Mouse (Mus musculus) spleen, postnatal 10 days (tissue): ENCODE measurements around the gene Tomm40.

Experiments used
- DNase-seq, 2 experiments: peaks; one replicate each; pipeline ENCODE4 v3.0.0; 2021 to 2022; ENCODE audit warnings: low spot score in 2 of 2

Gene Tomm40

GRCm38 (mm10) chr7:19715239-19716054, at the start of gene Tomm40:
Gene Tomm40, minus strand, starts transcription at chr7:19715438.
- DNase-seq, result peak; percentile 94 to 99

- no peak for DNase-seq
Measured at GRCm38 (mm10) chr7:19764581-19764980, 49.3 kb upstream of the Tomm40 start.

- no peak for DNase-seq
Measured at GRCm38 (mm10) chr7:19763829-19764477, 48.7 kb upstream of the Tomm40 start.

- DNase-seq, result no peak
Measured at GRCm38 (mm10) chr7:19762283-19762682, 47.0 kb upstream of the Tomm40 start.

GRCm38 (mm10) chr7:19760021-19760420, 44.8 kb upstream of the Tomm40 start:
- DNase-seq, result no peak

- no peak for DNase-seq
Measured at GRCm38 (mm10) chr7:19758623-19759022, 43.4 kb upstream of the Tomm40 start.

- DNase-seq, result no peak
Measured at GRCm38 (mm10) chr7:19755851-19756786, 40.9 kb upstream of the Tomm40 start.

GRCm38 (mm10) chr7:19755008-19755407, 39.8 kb upstream of the Tomm40 start:
- no peak for DNase-seq

- no peak for DNase-seq
Measured at GRCm38 (mm10) chr7:19754065-19754464, 38.8 kb upstream of the Tomm40 start.

GRCm38 (mm10) chr7:19753587-19753986, 38.3 kb upstream of the Tomm40 start:
- DNase-seq, result no peak

GRCm38 (mm10) chr7:19752652-19753051, 37.4 kb upstream of the Tomm40 start:
- no peak for DNase-seq

- DNase-seq, result no peak
Measured at GRCm38 (mm10) chr7:19751070-19751383, 35.8 kb upstream of the Tomm40 start.

GRCm38 (mm10) chr7:19750217-19751069, 35.2 kb upstream of the Tomm40 start, which contains the start of gene Nectin2:
Gene Nectin2, minus strand, starts transcription at chr7:19750483.
- peak; percentile 53 to 79 for DNase-seq

- DNase-seq, result peak; percentile 57 to 87
Measured at GRCm38 (mm10) chr7:19749389-19750216, 34.4 kb upstream of the Tomm40 start.

- DNase-seq, result no peak
Measured at GRCm38 (mm10) chr7:19748219-19749195, 33.3 kb upstream of the Tomm40 start.

- no peak for DNase-seq
Measured at GRCm38 (mm10) chr7:19747420-19748218, 32.4 kb upstream of the Tomm40 start.

GRCm38 (mm10) chr7:19746426-19747201, 31.4 kb upstream of the Tomm40 start:
- DNase-seq, result no peak
